Mouse (Mus musculus): Measurements from ENCODE around the gene Htr5a. TPM values are rescaled to one million over a fixed set of nuclear protein-coding genes. Genes with fewer than 3 reads are reported as not detected.

Htr5a gene
- polyA plus RNA-seq, 1 experiment from 2014 or later: 0.17 TPM

GRCm38 (mm10) chr5:27900186-27900585 lies 58.2 kb downstream of the Htr5a start:
- Histone ChIP-seq H3K4me1 (no peaks in the 10 kb centered on the region), H3K4me3 (no peak overlapping the region), H3K36me3 (no peaks in the 10 kb centered on the region), H3K9ac (replicated peaks) (no peak overlapping the region), H3K27me3 (no peaks in the 10 kb centered on the region), H3K27ac (replicated peaks) (no peak overlapping the region), H3K9me3 (peaks cover 5% of the 10 kb centered on the region; the same call in 1 of the 2 replicates), H3K4me2 (replicated peaks) (no peak overlapping the region)
- WGBS: 87% methylated on average over 4 of the region's 4 CpGs
- ATAC-seq (ENCODE audit: low FRiP score, low read depth): no peak

Other genes starting within 250 kb of the Htr5a start
- gene Paxip1, start 50.5 kb upstream of the Htr5a start, polyA plus RNA-seq (2016; fragmentation: Nextera tagmentation; extraction: Ambion mirVana): 42.2 and 51.2 TPM in 2 replicates
- gene Insig1, start 229.2 kb downstream of the Htr5a start, polyA plus RNA-seq (2016; fragmentation: Nextera tagmentation; extraction: Ambion mirVana): 119 and 141 TPM in 2 replicates